Mouse (Mus musculus) hindbrain, embryonic 16.5 days (tissue): Measurements from ENCODE around the gene Bpi. TPM values are rescaled to one million over a fixed set of nuclear protein-coding genes. Genes with fewer than 3 reads are reported as not detected.

Source experiments
- ATAC-seq: fragments of 200-750 bp; cut with Nextera tagmentation; 2 replicates; pipeline ENCODE4 v1.8.0; 2017; ENCODE audit warnings: moderate TSS enrichment, moderate library complexity
- H3K27ac ChIP-seq: fragments of 300-500 bp; sonication (generic); 2 replicates; pipeline ENCODE4 v1.5.1; 2014; ENCODE audit warnings: low read depth, mild to moderate bottlenecking, control low read depth, low read length, moderate library complexity
- H3K27me3 ChIP-seq: fragments of 300-500 bp; sonication (generic); replicated peaks from 2 replicates; pipeline ENCODE4 v1.6.1; 2014; ENCODE audit warnings: low read length; ENCODE audit not compliant: control insufficient read depth, insufficient read depth
- H3K36me3 ChIP-seq: fragments of 300-500 bp; sonication (generic); 2 replicates; pipeline ENCODE4 v1.6.1; 2014; ENCODE audit warnings: mild to moderate bottlenecking, low read length, moderate library complexity, mixed read lengths; ENCODE audit not compliant: control insufficient read depth, insufficient read depth
- H3K4me1 ChIP-seq: fragments of 300-500 bp; sonication (generic); 2 replicates; pipeline ENCODE4 v1.6.1; 2014; ENCODE audit warnings: low read depth, low read length; ENCODE audit not compliant: control insufficient read depth, insufficient read depth
- H3K4me2 ChIP-seq: fragments of 300-500 bp; sonication (generic); 2 replicates; pipeline ENCODE4 v1.6.1; 2014; ENCODE audit warnings: mild to moderate bottlenecking, low read length, control low read depth, moderate library complexity
- H3K4me3 ChIP-seq: fragments of 300-500 bp; sonication (generic); 2 replicates; pipeline ENCODE4 v1.5.1; 2014; ENCODE audit warnings: mild to moderate bottlenecking, low read length, control low read depth, moderate library complexity
- H3K9ac ChIP-seq: fragments of 300-500 bp; sonication (generic); 2 replicates; pipeline ENCODE4 v1.6.1; 2014; ENCODE audit warnings: low read depth, mild to moderate bottlenecking, control low read depth, low read length, moderate library complexity
- H3K9me3 ChIP-seq: fragments of 300-500 bp; sonication (generic); 2 replicates; pipeline ENCODE4 v1.6.1; 2014; ENCODE audit warnings: mild to moderate bottlenecking, low read length, moderate library complexity; ENCODE audit not compliant: control insufficient read depth
- WGBS: fragments of 180-500 bp; shearing (Covaris S2); extraction: QIAGEN DNeasy Blood & Tissue Kit; methylation state at CpG from one replicate; pipeline ENCODE4 v1.1.7; 2014; 5-methylcytosine and 5-hydroxymethylcytosine counted together
- polyA plus RNA-seq: library from polyadenylated mRNA; unstranded; fragments of >200 nt; fragmentation: Nextera tagmentation; extraction: Ambion mirVana; gene quantifications from 2 replicates; pipeline ENCODE4 v1.2.1, GENCODE M21; 2015

The Bpi gene
- polyA plus RNA-seq, 1 experiment from 2014 or later: not detected

- WGBS: 77% methylated on average over 4 of the region's 4 CpGs
- H3K36me3 ChIP-seq: no peaks in the 10 kb centered on the region
- ATAC-seq: no peak
- H3K27me3 ChIP-seq: no peaks in the 10 kb centered on the region
- H3K9ac ChIP-seq: no peak overlapping the region
- H3K4me1 ChIP-seq: no peaks in the 10 kb centered on the region
- H3K4me3 ChIP-seq: no peak overlapping the region
- H3K9me3 ChIP-seq: no peaks in the 10 kb centered on the region
- no peak overlapping the region for H3K27ac ChIP-seq
- H3K4me2 ChIP-seq: no peak overlapping the region
Measured at GRCm38 (mm10) chr2:158275811-158276210, 17.9 kb downstream of the Bpi start.

- H3K4me2 ChIP-seq: no peak overlapping the region
- no peak overlapping the region for H3K27ac ChIP-seq
- no peaks in the 10 kb centered on the region for H3K9me3 ChIP-seq
- 74% methylated on average over 6 of the region's 6 CpGs for WGBS
- no peaks in the 10 kb centered on the region for H3K27me3 ChIP-seq
- H3K36me3 ChIP-seq: no peaks in the 10 kb centered on the region
- H3K9ac ChIP-seq: no peak overlapping the region
- H3K4me1 ChIP-seq: no peaks in the 10 kb centered on the region
- H3K4me3 ChIP-seq: no peak overlapping the region
- no peak for ATAC-seq
Measured at GRCm38 (mm10) chr2:158276451-158276850, 18.6 kb downstream of the Bpi start.

GRCm38 (mm10) chr2:158276878-158277277 is 19.0 kb downstream of the Bpi start:
- Histone ChIP-seq H3K27me3 (no peaks in the 10 kb centered on the region), H3K36me3 (no peaks in the 10 kb centered on the region), H3K4me3 (no peak overlapping the region), H3K27ac (no peak overlapping the region), H3K4me2 (no peak overlapping the region), H3K9ac (no peak overlapping the region), H3K4me1 (no peaks in the 10 kb centered on the region), H3K9me3 (no peaks in the 10 kb centered on the region)
- 82% methylated on average over 4 of the region's 4 CpGs for WGBS
- ATAC-seq: no peak

GRCm38 (mm10) chr2:158279656-158280055 is 21.8 kb downstream of the Bpi start:
- ATAC-seq: no peak
- Histone ChIP-seq H3K4me2 (no peak overlapping the region), H3K9ac (no peak overlapping the region), H3K9me3 (no peaks in the 10 kb centered on the region), H3K27me3 (no peaks in the 10 kb centered on the region), H3K4me3 (no peak overlapping the region), H3K27ac (no peak overlapping the region), H3K4me1 (no peaks in the 10 kb centered on the region), H3K36me3 (no peaks in the 10 kb centered on the region)
- 84% methylated on average over 4 of the region's 4 CpGs for WGBS

- Histone ChIP-seq H3K36me3 (no peaks in the 10 kb centered on the region), H3K9ac (no peak overlapping the region), H3K4me2 (no peak overlapping the region), H3K27me3 (no peaks in the 10 kb centered on the region), H3K27ac (no peak overlapping the region), H3K4me3 (no peak overlapping the region), H3K9me3 (no peaks in the 10 kb centered on the region), H3K4me1 (no peaks in the 10 kb centered on the region)
- WGBS: 67% methylated on average over 16 of the region's 16 CpGs
- ATAC-seq: no peak
Measured at GRCm38 (mm10) chr2:158281497-158282205, 23.8 kb downstream of the Bpi start.

- no peak overlapping the region for H3K27ac ChIP-seq
- H3K27me3 ChIP-seq: no peaks in the 10 kb centered on the region
- H3K9ac ChIP-seq: no peak overlapping the region
- no peaks in the 10 kb centered on the region for H3K4me1 ChIP-seq
- H3K9me3 ChIP-seq: no peaks in the 10 kb centered on the region
- no peak overlapping the region for H3K4me3 ChIP-seq
- no peaks in the 10 kb centered on the region for H3K36me3 ChIP-seq
- 79% methylated on average over 7 of the region's 7 CpGs for WGBS
- no peak overlapping the region for H3K4me2 ChIP-seq
- no peak for ATAC-seq
Measured at GRCm38 (mm10) chr2:158283136-158283535, 25.2 kb downstream of the Bpi start.

GRCm38 (mm10) chr2:158283771-158284170 is 25.9 kb downstream of the Bpi start:
- Histone ChIP-seq H3K4me2 (no peak overlapping the region), H3K27me3 (no peaks in the 10 kb centered on the region), H3K9ac (no peak overlapping the region), H3K27ac (no peak overlapping the region), H3K9me3 (no peaks in the 10 kb centered on the region), H3K4me1 (no peaks in the 10 kb centered on the region), H3K36me3 (no peaks in the 10 kb centered on the region), H3K4me3 (no peak overlapping the region)
- WGBS: 83% methylated on average over 6 of the region's 6 CpGs
- no peak for ATAC-seq

- Histone ChIP-seq H3K4me1 (no peaks in the 10 kb centered on the region), H3K36me3 (no peaks in the 10 kb centered on the region), H3K4me3 (no peak overlapping the region), H3K9me3 (no peaks in the 10 kb centered on the region), H3K27ac (no peak overlapping the region), H3K9ac (no peak overlapping the region), H3K27me3 (no peaks in the 10 kb centered on the region), H3K4me2 (no peak overlapping the region)
- ATAC-seq: no peak
- WGBS: 19% methylated on average over 11 of the region's 11 CpGs
Measured at GRCm38 (mm10) chr2:158284571-158284970, 26.7 kb downstream of the Bpi start.

GRCm38 (mm10) chr2:158285655-158286054 is 27.8 kb downstream of the Bpi start:
- no peak for ATAC-seq
- no peak overlapping the region for H3K9ac ChIP-seq
- H3K9me3 ChIP-seq: no peaks in the 10 kb centered on the region
- H3K4me3 ChIP-seq: no peak overlapping the region
- H3K36me3 ChIP-seq: no peaks in the 10 kb centered on the region
- WGBS: 56% methylated on average over 5 of the region's 6 CpGs
- H3K4me1 ChIP-seq: no peaks in the 10 kb centered on the region
- H3K27me3 ChIP-seq: no peaks in the 10 kb centered on the region
- H3K27ac ChIP-seq: no peak overlapping the region
- H3K4me2 ChIP-seq: no peak overlapping the region
